In the genomic region with DNA sequence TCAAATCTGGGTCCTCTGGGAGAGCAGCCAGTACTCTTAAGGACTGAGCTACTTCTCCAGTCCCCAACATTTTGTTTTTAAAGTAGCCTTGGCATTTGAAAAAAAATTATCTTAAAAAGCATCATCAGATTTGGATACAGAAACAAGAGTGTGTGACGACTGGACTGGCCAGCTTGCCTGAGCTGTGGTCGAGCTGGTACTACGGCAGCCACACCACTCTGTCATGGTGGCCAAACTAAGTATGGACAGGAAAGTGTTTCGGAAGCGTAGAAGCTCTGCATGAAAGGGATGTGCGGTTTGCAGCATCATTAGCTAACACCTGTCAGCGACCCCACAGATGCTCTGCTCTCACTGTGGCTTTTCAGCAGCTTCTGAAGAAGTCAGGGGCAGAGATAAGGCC, we compare ENCODE assay signal across 11 mouse cellular contexts.
"Had no signal": no experiment of that assay in that cellular context is flagged by ENCODE, and none has a peak within 500 bp of the region (broad histone marks: within the 10 kb centered on the region; RNA-seq: fewer than 3 reads in every experiment).

No protein-coding gene starts in this region.

- H3K9ac ChIP-seq: limb, embryonic 13.5 days; liver, embryonic 14.5 days; midbrain, embryonic 13.5 days had no signal

- DNase-seq: kidney, postnatal 10 days; kidney, postnatal 4 days; left cerebral cortex, postnatal 4 days; retina, postnatal 1 day; right cerebral cortex, postnatal 4 days; spleen, adult 18-20 months; thymus, postnatal 36 days had no signal

- ATAC-seq: midbrain, embryonic 13.5 days had no signal

- H3K27me3 ChIP-seq: limb, embryonic 13.5 days; midbrain, embryonic 13.5 days had no signal

- H3K9me3 ChIP-seq: limb, embryonic 13.5 days; midbrain, embryonic 13.5 days had no signal

- H3K27ac ChIP-seq: layer of hippocampus, adult 2 months; limb, embryonic 13.5 days; liver, embryonic 14.5 days; midbrain, embryonic 13.5 days had no signal

- H3K4me2 ChIP-seq: limb, embryonic 13.5 days; midbrain, embryonic 13.5 days had no signal

- H3K4me3 ChIP-seq: layer of hippocampus, adult 2 months; limb, embryonic 13.5 days; midbrain, embryonic 13.5 days had no signal
